Mouse (Mus musculus): ENCODE measurements around the gene Mob3a. TPM values are rescaled to one million over a fixed set of nuclear protein-coding genes. Genes with fewer than 3 reads are reported as not detected.

Mob3a gene
- total RNA-seq, 2 experiments from 2014 or later = 17.1 to 17.2 TPM

DNA sequence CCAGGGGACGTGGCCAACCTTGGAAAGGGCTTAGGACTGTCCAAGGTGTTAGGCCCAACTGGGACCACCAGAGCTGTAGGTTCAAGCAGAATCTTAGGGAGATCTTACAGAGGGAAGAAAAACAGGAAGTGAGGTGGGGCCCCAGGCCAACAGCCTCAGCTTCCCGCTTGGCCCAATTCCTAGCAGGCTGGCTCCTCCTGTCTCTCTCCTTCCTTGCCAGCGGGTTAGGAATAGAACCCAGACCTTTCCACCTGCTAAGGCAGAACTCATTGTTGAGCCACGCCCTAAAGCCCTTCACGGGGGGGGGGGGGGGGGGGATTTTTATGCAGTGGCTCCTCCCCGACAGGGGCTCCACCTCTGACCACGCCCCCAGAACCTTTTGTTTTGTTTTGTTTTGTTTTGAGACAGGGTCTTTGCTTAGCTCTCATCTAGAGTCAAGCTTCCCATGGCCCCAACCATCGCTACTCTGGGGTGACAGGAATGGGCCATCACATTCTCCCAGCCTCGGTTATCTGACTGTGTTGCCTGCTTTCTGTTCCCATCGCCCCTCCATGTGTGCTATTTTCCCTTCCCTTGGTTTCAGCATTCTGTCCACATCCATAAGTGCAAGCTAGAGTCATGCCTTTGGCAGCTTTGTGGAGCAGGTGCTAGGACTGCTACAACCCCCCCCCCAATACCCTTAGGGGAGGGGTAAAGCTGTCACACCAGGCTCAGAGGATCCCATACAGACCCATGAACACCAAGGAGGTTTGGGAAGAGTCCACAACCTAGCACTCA is 23.0 kb downstream of the Mob3a start:
- no peak for DNase-seq (ENCODE audit: low spot score in 2 of 2)

DNA sequence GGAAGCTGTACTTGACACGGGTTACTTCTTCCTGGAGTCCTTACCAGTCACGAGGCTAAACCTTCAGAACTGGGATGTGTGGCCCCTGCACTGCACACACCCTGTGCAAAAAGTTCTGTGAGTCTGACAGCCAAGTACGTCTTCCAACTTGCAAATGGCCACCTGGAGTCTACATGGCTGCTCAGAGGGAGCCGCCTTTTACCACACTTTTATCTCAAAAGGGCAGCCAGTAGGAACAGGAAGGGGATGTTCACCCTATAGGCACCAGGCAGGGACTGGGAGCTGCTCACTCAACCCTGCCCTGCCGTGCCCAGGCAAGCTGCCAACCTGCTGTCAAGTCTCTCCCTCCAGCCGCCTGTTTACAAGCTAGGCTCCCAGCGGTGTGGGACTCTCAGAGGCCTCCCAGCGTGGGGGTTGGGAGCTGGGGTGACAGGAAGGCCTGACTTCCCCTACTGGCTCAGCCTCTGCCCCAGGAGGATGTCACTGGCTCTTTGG is 23.8 kb downstream of the Mob3a start, which contains the start of gene Mknk2:
Mknk2 (minus strand) TSS at position 171 of the 495 bp plus-strand sequence.
- peak; percentile 71 to 72 for DNase-seq (ENCODE audit: low spot score in 2 of 2)

- no peak for DNase-seq (ENCODE audit: low spot score in 2 of 2)
Observed at GRCm38 (mm10) chr10:80677128-80677875, 24.5 kb downstream of the Mob3a start.

- peak; percentile 99 for DNase-seq (ENCODE audit: low spot score in 2 of 2)
Observed at GRCm38 (mm10) chr10:80676198-80676928, 25.4 kb downstream of the Mob3a start.

DNA sequence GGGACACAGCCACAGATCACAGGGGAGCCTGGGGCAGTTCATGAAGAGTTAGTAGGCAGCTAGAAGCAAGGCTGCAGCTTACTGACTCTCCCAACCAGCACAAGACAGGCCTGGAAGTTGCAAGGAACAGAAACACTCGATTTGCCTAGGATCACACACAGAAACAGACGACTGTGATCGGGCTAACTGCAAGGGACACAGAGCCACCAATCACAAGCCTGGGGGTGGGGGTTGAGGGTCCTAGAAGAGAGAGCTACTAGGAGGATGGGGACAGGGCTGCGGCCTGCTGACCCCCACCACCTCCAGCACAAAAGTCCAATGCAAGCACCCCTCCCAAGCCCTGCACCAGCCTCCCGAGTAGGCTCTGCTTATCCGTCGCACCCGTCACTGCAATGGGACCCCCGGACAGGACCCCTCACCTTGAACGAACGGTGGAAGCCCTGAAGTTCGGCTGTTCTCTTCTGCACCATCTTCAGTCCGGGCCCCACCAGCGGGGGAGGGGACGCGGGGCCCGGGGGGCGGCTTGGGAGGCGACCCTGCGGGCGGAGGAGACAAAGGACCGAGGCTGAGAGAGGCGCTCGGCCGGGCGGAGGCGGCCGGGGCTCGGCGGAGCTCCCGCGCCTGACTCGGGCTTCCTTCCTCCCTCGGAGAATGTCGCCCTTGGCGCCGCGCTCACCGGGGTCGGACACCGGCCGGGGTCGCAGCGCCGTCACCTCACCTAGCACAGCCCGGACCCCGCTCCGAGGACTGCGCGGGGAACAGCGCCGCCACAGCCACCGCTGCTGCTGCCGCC is 26.2 kb downstream of the Mob3a start:
- DNase-seq (ENCODE audit: low spot score in 2 of 2) = no peak

DNA sequence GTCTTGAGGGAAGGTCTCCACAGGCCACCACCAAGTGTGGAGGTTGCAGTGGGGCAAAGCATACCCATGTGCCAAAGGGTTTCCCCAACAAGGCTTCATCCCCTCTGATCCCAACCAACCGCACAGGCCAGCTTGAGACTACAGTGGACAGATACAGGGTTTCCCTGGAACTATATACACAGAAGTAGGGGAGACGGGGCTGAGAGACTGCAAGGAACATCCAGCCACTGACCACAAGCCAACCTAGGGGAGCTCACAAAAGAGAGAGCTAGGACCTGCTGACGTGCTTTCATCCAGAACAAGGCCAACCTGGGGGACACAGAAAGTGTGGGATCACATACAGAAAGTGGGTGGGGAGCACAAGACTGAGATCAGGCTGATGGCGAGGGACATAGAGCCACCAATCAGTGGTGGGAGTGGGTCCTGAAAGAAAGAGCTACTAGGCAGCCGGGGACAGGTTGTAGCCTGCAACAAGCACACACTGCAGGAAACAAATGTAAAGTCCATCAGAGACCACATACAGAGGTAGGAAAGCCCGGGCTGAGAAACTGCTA is 26.8 kb downstream of the Mob3a start:
- no peak for DNase-seq (ENCODE audit: low spot score in 2 of 2)

DNA sequence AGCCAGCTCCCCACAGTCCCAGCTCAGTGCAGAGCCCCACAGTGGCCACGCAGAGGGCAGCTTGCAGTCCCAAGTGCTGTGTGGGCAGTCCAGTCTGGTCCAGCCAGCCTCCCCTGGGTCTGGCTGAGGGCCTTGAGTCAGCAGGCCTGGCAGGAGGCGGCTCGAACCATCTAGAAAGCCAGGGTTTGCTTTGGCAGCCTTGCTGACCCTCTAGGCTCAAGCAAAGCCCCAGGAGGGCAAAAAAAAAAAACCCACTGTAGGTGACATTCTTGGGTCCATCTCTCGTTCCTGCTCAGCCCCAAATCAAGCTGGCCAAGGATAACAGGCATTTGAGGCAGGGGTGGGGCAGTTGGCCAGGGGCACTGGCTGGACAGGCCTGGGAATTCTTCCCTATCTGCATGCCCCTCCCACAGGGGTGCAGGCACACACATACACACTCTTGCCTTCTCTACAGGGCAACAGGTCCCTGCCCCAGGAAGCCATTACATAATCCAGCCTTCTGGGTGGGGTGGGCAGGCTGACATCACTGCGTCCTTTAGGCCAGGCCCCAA is 27.5 kb downstream of the Mob3a start:
- no peak for DNase-seq (ENCODE audit: low spot score in 2 of 2)

- DNase-seq (ENCODE audit: low spot score in 2 of 2) = no peak
Observed at GRCm38 (mm10) chr10:80673690-80674089, 28.1 kb downstream of the Mob3a start.

DNA sequence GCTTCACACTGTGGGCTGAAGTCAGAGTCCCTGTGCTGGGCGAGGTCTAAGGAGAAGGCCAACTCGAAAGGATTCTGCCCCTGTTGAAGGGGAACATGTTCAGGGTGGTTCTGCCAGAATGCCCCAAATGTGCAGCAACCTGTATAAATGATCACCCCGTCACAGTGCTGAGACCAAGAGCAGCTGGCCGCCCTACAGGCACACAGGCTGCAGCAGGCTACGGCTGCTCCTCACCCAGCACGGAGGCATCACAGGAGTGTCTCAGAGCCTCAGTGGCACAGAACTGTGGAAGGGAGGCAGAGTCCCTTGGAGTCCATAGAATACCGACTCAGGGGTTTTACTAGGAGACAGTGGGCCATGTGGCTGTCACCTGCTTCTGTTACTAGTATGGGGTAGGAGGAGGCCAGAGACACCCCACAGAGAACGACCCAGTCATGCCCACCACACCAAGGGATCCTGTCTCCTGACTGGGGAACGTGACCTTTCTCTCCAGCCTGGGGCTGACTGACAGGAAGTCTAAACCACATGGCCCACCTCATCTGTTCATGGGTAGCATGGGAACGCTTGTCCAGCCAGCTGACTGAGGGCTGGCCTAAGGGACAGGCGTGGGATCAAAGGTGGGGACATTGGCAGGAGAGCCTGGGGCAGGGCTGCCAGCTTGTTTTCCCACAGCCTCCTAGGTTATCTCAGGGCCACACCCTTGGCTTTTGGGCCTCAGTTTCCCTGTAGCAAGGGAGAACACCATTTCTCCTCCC is 29.7 kb downstream of the Mob3a start:
- no peak for DNase-seq (ENCODE audit: low spot score in 2 of 2)

DNA sequence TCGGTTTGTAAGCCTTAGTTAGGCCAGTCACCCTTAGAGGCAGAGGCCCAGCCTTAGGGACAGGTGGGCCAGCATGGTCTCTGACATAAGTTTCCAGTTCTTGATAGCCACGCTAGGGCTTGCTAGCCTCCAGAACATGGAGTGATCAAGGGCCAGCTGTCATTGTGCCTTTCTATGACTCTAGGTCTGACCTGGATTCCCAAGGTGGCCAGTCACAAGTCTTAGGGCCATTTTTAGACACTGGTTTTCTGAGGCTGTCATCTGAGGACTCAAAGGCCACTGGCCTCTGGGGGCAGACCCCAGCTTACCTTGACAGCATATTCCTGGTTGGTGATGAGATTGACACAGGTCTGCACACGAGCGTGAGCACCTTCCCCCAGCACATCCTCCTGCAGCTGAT is 30.5 kb downstream of the Mob3a start:
- DNase-seq (ENCODE audit: low spot score in 2 of 2) = no peak

DNA sequence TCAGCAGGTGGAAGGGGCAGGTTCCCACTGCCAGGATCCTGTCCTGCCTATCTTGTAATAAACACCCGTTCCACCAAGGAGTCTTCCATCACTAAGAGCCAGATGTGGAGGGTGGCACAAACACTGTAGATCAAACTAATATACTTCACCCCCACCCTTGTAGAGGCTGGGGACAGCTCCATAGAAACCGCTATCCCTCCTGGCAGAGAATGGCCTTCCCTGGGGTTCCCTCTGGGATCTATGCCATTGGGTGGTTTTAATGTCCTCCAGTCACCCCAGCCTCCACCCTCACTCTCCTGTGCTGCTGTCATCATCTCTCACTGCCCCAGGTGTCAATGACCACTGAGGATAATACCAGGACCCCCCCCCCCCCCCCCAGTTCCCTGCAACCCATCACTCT is 31.2 kb downstream of the Mob3a start:
- no peak for DNase-seq (ENCODE audit: low spot score in 2 of 2)

GRCm38 (mm10) chr10:80669737-80670485 is 31.9 kb downstream of the Mob3a start:
- DNase-seq (ENCODE audit: low spot score in 2 of 2) = no peak

DNA sequence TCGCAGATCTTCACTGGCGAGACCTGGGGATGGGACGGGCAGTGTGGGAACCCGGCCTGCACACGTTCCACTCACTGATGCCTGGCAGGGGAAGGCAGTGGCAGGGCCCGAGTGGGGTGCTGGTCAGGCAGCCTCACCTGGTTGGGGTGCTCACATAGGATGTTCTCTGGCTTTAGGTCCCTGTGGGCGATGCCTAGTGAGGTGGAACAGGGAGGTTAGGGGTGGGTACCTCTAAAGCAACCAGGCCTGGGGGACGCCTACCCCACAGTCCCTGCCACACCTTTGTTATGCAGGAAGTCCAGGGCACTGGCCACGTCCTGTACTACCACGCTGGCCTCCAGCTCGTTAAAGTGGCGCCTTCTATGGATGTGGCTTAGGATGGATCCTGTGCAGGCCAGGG is 32.8 kb downstream of the Mob3a start:
- no peak for DNase-seq (ENCODE audit: low spot score in 2 of 2)

DNA sequence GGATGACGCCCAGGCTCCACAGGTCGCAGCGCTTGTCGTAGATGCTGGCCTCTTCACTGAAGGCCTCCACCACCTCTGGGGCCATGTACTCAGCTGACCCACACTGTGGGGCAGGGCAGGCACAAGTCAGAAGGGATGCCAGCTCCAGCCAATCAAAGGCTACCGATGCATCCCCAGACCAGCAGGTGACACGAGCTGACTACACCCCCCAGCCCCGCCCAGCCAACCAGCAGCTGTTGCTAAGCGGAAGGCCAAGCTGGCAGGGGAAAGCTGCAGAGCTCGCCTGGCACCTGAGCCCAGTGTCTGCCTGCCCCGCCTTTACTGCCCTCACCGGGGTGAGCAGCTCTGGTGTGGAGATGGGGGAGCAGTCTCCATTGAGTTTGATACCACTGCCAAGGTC is 33.2 kb downstream of the Mob3a start:
- no peak for DNase-seq (ENCODE audit: low spot score in 2 of 2)

DNA sequence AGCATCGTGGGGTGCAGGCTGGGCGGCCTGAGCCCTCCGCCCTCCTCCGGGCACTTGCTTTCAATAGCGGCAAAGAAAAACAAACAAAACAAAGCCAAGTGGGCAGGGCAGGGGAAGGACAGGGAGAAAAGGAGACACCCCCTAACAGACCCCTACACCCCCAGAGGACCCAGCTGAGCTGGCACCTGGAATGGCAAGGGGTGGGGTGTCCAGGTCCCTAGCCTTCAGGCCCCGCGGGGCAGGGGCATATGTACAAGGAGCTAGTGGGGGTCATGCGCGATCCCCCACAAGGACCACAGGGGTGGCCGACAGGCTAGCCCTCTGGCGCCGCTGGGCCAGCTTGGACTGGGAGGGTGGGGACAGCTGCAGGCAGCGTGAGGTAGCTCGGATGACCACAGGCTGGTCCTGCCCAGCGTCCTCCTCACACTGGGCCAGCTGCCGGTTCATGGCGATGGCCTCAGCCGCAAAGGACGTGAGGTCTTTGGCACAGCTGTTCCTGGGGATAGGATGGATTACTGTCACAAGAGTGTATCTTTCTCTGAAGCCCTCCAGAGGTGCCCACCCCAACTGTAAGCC is 34.9 kb downstream of the Mob3a start:
- no peak for DNase-seq (ENCODE audit: low spot score in 2 of 2)

GRCm38 (mm10) chr10:80665981-80666733 is 35.6 kb downstream of the Mob3a start:
- DNase-seq (ENCODE audit: low spot score in 2 of 2) = no peak

GRCm38 (mm10) chr10:80665459-80665858 is 36.3 kb downstream of the Mob3a start:
- no peak for DNase-seq (ENCODE audit: low spot score in 2 of 2)

GRCm38 (mm10) chr10:80665016-80665380 is 36.8 kb downstream of the Mob3a start:
- DNase-seq (ENCODE audit: low spot score in 2 of 2) = no peak
